ENCODE assay signal across 13 mouse cellular contexts in genomic region chr2:168137161-168137560, GRCm38 (mm10). TPM values are rescaled to one million over a fixed set of nuclear protein-coding genes. Genes with fewer than 3 reads are reported as not detected.
DNase-seq lines count a peak whose midpoint lies in the region; ATAC-seq and TF ChIP-seq lines count a peak whose summit lies in the region.
"Had no signal": no experiment of that assay in that cellular context is flagged by ENCODE, and none has a peak within 500 bp of the region (broad histone marks: within the 10 kb centered on the region; RNA-seq: fewer than 3 reads in every experiment).

No protein-coding gene starts in this region.

- H3K36me3 ChIP-seq in forebrain, embryonic 12.5 days (replicated peaks), result no peaks in the 10 kb centered on the region
- no peaks in the 10 kb centered on the region for H3K36me3 ChIP-seq in forebrain, embryonic 11.5 days (ENCODE audit: control insufficient read depth, insufficient read depth, low read length)
- H3K36me3 ChIP-seq in neural tube, embryonic 13.5 days, result no peaks in the 10 kb centered on the region
- H3K36me3 ChIP-seq: embryonic facial prominence, embryonic 10.5 days; G1E; limb, embryonic 12.5 days had no signal

- no peaks in the 10 kb centered on the region for H3K9me3 ChIP-seq in forebrain, embryonic 12.5 days
- H3K9me3 ChIP-seq in forebrain, embryonic 11.5 days (ENCODE audit: control insufficient read depth, low read length), result no peaks in the 10 kb centered on the region
- no peaks in the 10 kb centered on the region for H3K9me3 ChIP-seq in neural tube, embryonic 13.5 days
- H3K9me3 ChIP-seq: embryonic facial prominence, embryonic 10.5 days; G1E; limb, embryonic 12.5 days had no signal

- no peak for DNase-seq in forebrain, embryonic 11.5 days (ENCODE audit: low spot score)
- no peak for DNase-seq in neural tube, embryonic 10.5 days (ENCODE audit: extremely low spot score, low spot score)
- peak; percentile 38 to 71 for DNase-seq in layer of hippocampus, adult 2 months (ENCODE audit: low spot score in 2 of 2)
- DNase-seq in telencephalon, adult 2 months (ENCODE audit: low read depth, low spot score), result peak; percentile 33
- no peak for DNase-seq in lung, postnatal 36 days
- DNase-seq in kidney, postnatal 14 days, result no peak
- DNase-seq: cerebellum, adult 2 months had no signal

- 0 out of 2 replicates have a peak, but pooled peaks cover 6% of the 10 kb centered on the region for H3K27me3 ChIP-seq in forebrain, embryonic 12.5 days
- no peaks in the 10 kb centered on the region for H3K27me3 ChIP-seq in forebrain, embryonic 11.5 days (ENCODE audit: control insufficient read depth, insufficient read depth, low read length)
- H3K27me3 ChIP-seq in neural tube, embryonic 13.5 days, result no peaks in the 10 kb centered on the region
- H3K27me3 ChIP-seq: limb, embryonic 12.5 days had no signal

- no peak for ATAC-seq in forebrain, embryonic 12.5 days (ENCODE audit: low FRiP score)
- no peak for ATAC-seq in forebrain, embryonic 11.5 days (replicated peaks; ENCODE audit: low FRiP score)
- ATAC-seq in neural tube, embryonic 13.5 days (ENCODE audit: low read depth), result no peak
- ATAC-seq: inflammation-experienced regulatory T-cells, adult 6 months had no signal

- H3K4me1 ChIP-seq in forebrain, embryonic 12.5 days, result no peaks in the 10 kb centered on the region
- H3K4me1 ChIP-seq in forebrain, embryonic 11.5 days (replicated peaks; ENCODE audit: control insufficient read depth, insufficient read depth, low read length), result no peaks in the 10 kb centered on the region
- no peaks in the 10 kb centered on the region for H3K4me1 ChIP-seq in neural tube, embryonic 13.5 days (replicated peaks)
- H3K4me1 ChIP-seq: embryonic facial prominence, embryonic 10.5 days; limb, embryonic 12.5 days had no signal

- H3K4me2 ChIP-seq in forebrain, embryonic 12.5 days, result no peak overlapping the region
- H3K4me2 ChIP-seq in forebrain, embryonic 11.5 days (ENCODE audit: low read depth, low read length, severe bottlenecking), result no peak overlapping the region
- peak overlapping the region; percentile 19; the same call in 1 of the 2 replicates for H3K4me2 ChIP-seq in neural tube, embryonic 13.5 days
- H3K4me2 ChIP-seq: limb, embryonic 12.5 days had no signal

- H3K9ac ChIP-seq in forebrain, embryonic 12.5 days, result no peak overlapping the region
- H3K9ac ChIP-seq in forebrain, embryonic 11.5 days (ENCODE audit: low read length), result no peak overlapping the region
- peak overlapping the region; percentile 18; the same call in 1 of the 2 replicates for H3K9ac ChIP-seq in neural tube, embryonic 13.5 days
- H3K9ac ChIP-seq: limb, embryonic 12.5 days had no signal

- TF ChIP-seq CTCF in layer of hippocampus, adult 2 months (conservative IDR thresholded peaks at IDR 0.05), result no peak

- H3K4me3 ChIP-seq in forebrain, embryonic 12.5 days (replicated peaks), result no peak overlapping the region
- H3K4me3 ChIP-seq in forebrain, embryonic 11.5 days (ENCODE audit: low read depth, low read length), result no peak overlapping the region
- no peak overlapping the region for H3K4me3 ChIP-seq in neural tube, embryonic 13.5 days
- no peak overlapping the region for H3K4me3 ChIP-seq in layer of hippocampus, adult 2 months
- H3K4me3 ChIP-seq: embryonic facial prominence, embryonic 10.5 days; limb, embryonic 12.5 days had no signal

- H3K27ac ChIP-seq in forebrain, embryonic 12.5 days, result 0 out of 2 replicates have a peak overlapping the region, but pooled peaks have one; percentile 13
- H3K27ac ChIP-seq in forebrain, embryonic 11.5 days (ENCODE audit: low read depth, low read length), result no peak overlapping the region
- H3K27ac ChIP-seq in neural tube, embryonic 13.5 days (replicated peaks), result no peak overlapping the region
- peak overlapping the region; percentile 72; the same call in 1 of the 2 replicates for H3K27ac ChIP-seq in layer of hippocampus, adult 2 months
- H3K27ac ChIP-seq: embryonic facial prominence, embryonic 10.5 days; limb, embryonic 12.5 days had no signal

- WGBS in forebrain, embryonic 12.5 days, result 74% methylated on average over 15 of the region's 15 CpGs
- 77% methylated on average over 15 of the region's 15 CpGs for WGBS in forebrain, embryonic 11.5 days
- WGBS in neural tube, embryonic 13.5 days, result 61% methylated on average over 15 of the region's 15 CpGs

RNA-seq across cellular contexts. Expression of gene Pard6b, which starts 56.4 kb away (rescaled TPM):
- polyA plus RNA-seq in forebrain, embryonic 12.5 days (2016; fragmentation: Nextera tagmentation; extraction: Ambion mirVana), result 11.4 and 13.5 TPM in 2 replicates
- 12.4 and 13.7 TPM in 2 replicates for polyA plus RNA-seq in forebrain, embryonic 11.5 days (2014; fragmentation: Nextera tagmentation; extraction: Ambion mirVana)
- 7.5 and 9.1 TPM in 2 replicates for polyA plus RNA-seq in neural tube, embryonic 13.5 days (2015; fragmentation: Nextera tagmentation; extraction: Ambion mirVana)
- 1 to 10 TPM; 3.6 to 4.3 TPM for total RNA-seq in layer of hippocampus, adult 2 months (2021)

Comparison
In these comparisons a context has a peak if more than half of its experiments do, and no peak if none do; other contexts are left out.
1. H3K27ac ChIP-seq: peak in forebrain, embryonic 12.5 days (single experiment) and layer of hippocampus, adult 2 months (single experiment); none in forebrain, embryonic 11.5 days (single experiment) and neural tube, embryonic 13.5 days (single experiment).
2. DNase-seq: peak in layer of hippocampus, adult 2 months (2 of 2) and telencephalon, adult 2 months (single experiment); none in forebrain, embryonic 11.5 days (single experiment), neural tube, embryonic 10.5 days (single experiment), lung, postnatal 36 days (single experiment) and kidney, postnatal 14 days (single experiment).